Mouse (Mus musculus) MEL (cell line): ENCODE results near the gene Zfp771. TPM values are rescaled to one million over a fixed set of nuclear protein-coding genes. Genes with fewer than 3 reads are reported as not detected.

Source experiments
- DNase-seq: peaks from one replicate; pipeline ENCODE4 v3.0.0; 2011; ENCODE audit warnings: low read depth, low spot score
- H3K27ac ChIP-seq: 2 replicates; pipeline ENCODE4 v1.5.1; 2012; ENCODE audit warnings: low read depth, mild to moderate bottlenecking, control low read depth, low read length, moderate library complexity; ENCODE audit not compliant: control insufficient read depth
- H3K27me3 ChIP-seq, 2 experiments: fragments of 150-350 bp in 1 of 2; sonication (generic) in 1 of 2; 2 replicates each; pipeline ENCODE4 v1.6.1; 2012; ENCODE audit warnings: low read length in 2 of 2, mild to moderate bottlenecking in 2 of 2, improper control_type of control experiment in 1 of 2, moderate library complexity in 1 of 2; ENCODE audit not compliant: insufficient read depth in 2 of 2, control insufficient read depth in 1 of 2
- H3K36me3 ChIP-seq, 2 experiments: 2 replicates each; pipeline ENCODE4 v1.6.1; 2012 to 2014; ENCODE audit warnings: low read length in 2 of 2, improper control_type of control experiment in 1 of 2, inconsistent platforms in 1 of 2, mild to moderate bottlenecking in 1 of 2; ENCODE audit not compliant: insufficient read depth in 2 of 2, control insufficient read depth in 1 of 2
- H3K4me1 ChIP-seq, 2 experiments: fragments of 150-350 bp in 1 of 2; sonication (generic) in 1 of 2; 2 replicates each; pipeline ENCODE4 v1.6.1; 2012; ENCODE audit warnings: low read length in 2 of 2, improper control_type of control experiment in 1 of 2, mild to moderate bottlenecking in 1 of 2; ENCODE audit not compliant: insufficient read depth in 2 of 2, control insufficient read depth in 1 of 2
- H3K4me3 ChIP-seq, 2 experiments: fragments of 150-350 bp in 1 of 2; sonication (generic) in 1 of 2; 2 replicates each; pipeline ENCODE4 v1.5.1; 2012; ENCODE audit warnings: low read depth in 2 of 2, low read length in 2 of 2, mild to moderate bottlenecking in 2 of 2, moderate library complexity in 2 of 2, control low read depth in 1 of 2, improper control_type of control experiment in 1 of 2; ENCODE audit not compliant: control insufficient read depth in 1 of 2, insufficient read depth in 1 of 2
- H3K79me2 ChIP-seq: 2 replicates; pipeline ENCODE4 v1.6.1; 2012; ENCODE audit warnings: mild to moderate bottlenecking, low read length, moderate library complexity; ENCODE audit not compliant: control insufficient read depth, poor library complexity, insufficient read depth
- H3K9ac ChIP-seq: 2 replicates; pipeline ENCODE4 v1.6.1; 2012; ENCODE audit warnings: low read depth, mild to moderate bottlenecking, control low read depth, low read length, moderate library complexity; ENCODE audit not compliant: control insufficient read depth, poor library complexity, severe bottlenecking
- H3K9me3 ChIP-seq: fragments of 150-350 bp; sonication (generic); replicated peaks from 2 replicates; pipeline ENCODE4 v1.6.1; 2012; ENCODE audit warnings: mild to moderate bottlenecking, low read length, improper control_type of control experiment, moderate library complexity; ENCODE audit not compliant: insufficient read depth
- BHLHE40 ChIP-seq: IDR thresholded peaks from 2 replicates; pipeline ENCODE4 v1.6.1; 2012; ENCODE audit warnings: low read depth, mild to moderate bottlenecking, inconsistent platforms, low read length, improper control_type of control experiment, borderline replicate concordance
- CHD1 ChIP-seq: IDR thresholded peaks from 2 replicates; pipeline ENCODE4 v1.6.1; 2012; ENCODE audit warnings: low read depth, mild to moderate bottlenecking, inconsistent platforms, low read length, improper control_type of control experiment
- CHD2 ChIP-seq: IDR thresholded peaks from 2 replicates; pipeline ENCODE4 v1.6.1; 2011; ENCODE audit warnings: low read length, improper control_type of control experiment
- CTCF ChIP-seq, 3 experiments: IDR thresholded peaks in 2 of 3; conservative IDR thresholded peaks in 1 of 3; 2 replicates each; pipeline ENCODE4 v1.5.1; 2011 to 2012; ENCODE audit warnings: low read length in 3 of 3, low read depth in 2 of 3, mild to moderate bottlenecking in 2 of 3, improper control_type of control experiment in 1 of 3, inconsistent platforms in 1 of 3, mixed read lengths in 1 of 3, moderate library complexity in 1 of 3; ENCODE audit not compliant: control insufficient read depth in 1 of 3, insufficient read depth in 1 of 3, poor library complexity in 1 of 3, severe bottlenecking in 1 of 3
- E2F4 ChIP-seq: IDR thresholded peaks from 2 replicates; pipeline ENCODE4 v1.6.1; 2011; ENCODE audit warnings: low read depth, low read length, improper control_type of control experiment, borderline replicate concordance
- ELF1 ChIP-seq: IDR thresholded peaks from 2 replicates; pipeline ENCODE4 v1.6.1; 2014; ENCODE audit warnings: low read depth, mild to moderate bottlenecking, inconsistent platforms, low read length, improper control_type of control experiment, moderate library complexity
- EP300 ChIP-seq, 2 experiments: IDR thresholded peaks; 2 replicates each; pipeline ENCODE4 v1.6.1; 2011; ENCODE audit warnings: improper control_type of control experiment in 2 of 2, low read length in 2 of 2, low read depth in 1 of 2, mild to moderate bottlenecking in 1 of 2
- ETS1 ChIP-seq: IDR thresholded peaks from 2 replicates; pipeline ENCODE4 v1.6.1; 2012; ENCODE audit warnings: low read depth, mild to moderate bottlenecking, inconsistent platforms, low read length, improper control_type of control experiment, moderate library complexity
- GABPA ChIP-seq: IDR thresholded peaks from 2 replicates; pipeline ENCODE4 v1.6.1; 2012; ENCODE audit warnings: low read depth, mild to moderate bottlenecking, inconsistent platforms, low read length, improper control_type of control experiment, moderate library complexity
- GATA1 ChIP-seq: IDR thresholded peaks from 2 replicates; pipeline ENCODE4 v1.6.1; 2011; ENCODE audit warnings: low read depth, low read length, improper control_type of control experiment
- JUND ChIP-seq: IDR thresholded peaks from 2 replicates; pipeline ENCODE4 v1.6.1; 2011; ENCODE audit warnings: low read depth, mild to moderate bottlenecking, improper control_type of control experiment, low read length
- KAT2A ChIP-seq: conservative IDR thresholded peaks from 2 replicates; pipeline ENCODE4 v1.6.1; 2012; ENCODE audit warnings: low read depth, low read length, improper control_type of control experiment, inconsistent platforms
- MAFK ChIP-seq: IDR thresholded peaks from 2 replicates; pipeline ENCODE4 v1.6.1; 2011; ENCODE audit warnings: low read depth, mild to moderate bottlenecking, low read length, improper control_type of control experiment, borderline replicate concordance
- MAX ChIP-seq: IDR thresholded peaks from 2 replicates; pipeline ENCODE4 v1.6.1; 2011; ENCODE audit warnings: low read length, improper control_type of control experiment
- MAZ ChIP-seq: IDR thresholded peaks from 2 replicates; pipeline ENCODE4 v1.6.1; 2012; ENCODE audit warnings: low read depth, mild to moderate bottlenecking, inconsistent platforms, low read length, improper control_type of control experiment
- MEF2A ChIP-seq: IDR thresholded peaks from 2 replicates; pipeline ENCODE4 v1.6.1; 2014; ENCODE audit warnings: low read depth, mild to moderate bottlenecking, inconsistent platforms, low read length, improper control_type of control experiment; ENCODE audit not compliant: poor library complexity, insufficient replicate concordance, severe bottlenecking; ENCODE audit errors: extremely low read depth
- MXI1 ChIP-seq: IDR thresholded peaks from 2 replicates; pipeline ENCODE4 v1.6.1; 2011; ENCODE audit warnings: mild to moderate bottlenecking, low read depth, low read length, improper control_type of control experiment
- MYB ChIP-seq: IDR thresholded peaks from 2 replicates; pipeline ENCODE4 v1.6.1; 2011; ENCODE audit warnings: mild to moderate bottlenecking, low read depth, low read length, improper control_type of control experiment
- MYC ChIP-seq: IDR thresholded peaks from 2 replicates; pipeline ENCODE4 v1.6.1; 2011; ENCODE audit warnings: low read depth, mild to moderate bottlenecking, low read length, improper control_type of control experiment, moderate library complexity
- NELFE ChIP-seq: IDR thresholded peaks from 2 replicates; pipeline ENCODE4 v1.6.1; 2011; ENCODE audit warnings: low read depth, low read length, improper control_type of control experiment
- NRF1 ChIP-seq: IDR thresholded peaks from 2 replicates; pipeline ENCODE4 v1.6.1; 2014; ENCODE audit warnings: low read depth, mild to moderate bottlenecking, inconsistent platforms, low read length, improper control_type of control experiment, moderate library complexity; ENCODE audit not compliant: poor library complexity, insufficient read depth, severe bottlenecking
- POLR2A ChIP-seq, 2 experiments: IDR thresholded peaks; 2 replicates each; pipeline ENCODE4 v1.6.1; 2011 to 2012; ENCODE audit warnings: low read length in 2 of 2, mild to moderate bottlenecking in 2 of 2, control low read depth in 1 of 2, improper control_type of control experiment in 1 of 2, low read depth in 1 of 2, moderate library complexity in 1 of 2; ENCODE audit not compliant: control insufficient read depth in 1 of 2, insufficient read depth in 1 of 2, poor library complexity in 1 of 2
- POLR2AphosphoS2 ChIP-seq: IDR thresholded peaks from 2 replicates; pipeline ENCODE4 v1.6.1; 2011; ENCODE audit warnings: low read length, improper control_type of control experiment
- POLR2AphosphoS5 ChIP-seq: IDR thresholded peaks from 2 replicates; pipeline ENCODE4 v1.6.1; 2012; ENCODE audit warnings: low read depth, borderline replicate concordance, mild to moderate bottlenecking, inconsistent platforms, low read length, moderate library complexity, mixed read lengths
- RAD21 ChIP-seq: IDR thresholded peaks from 2 replicates; pipeline ENCODE4 v1.6.1; 2011; ENCODE audit warnings: mild to moderate bottlenecking, low read depth, low read length, improper control_type of control experiment
- RCOR1 ChIP-seq: IDR thresholded peaks from 2 replicates; pipeline ENCODE4 v1.6.1; 2012; ENCODE audit warnings: low read depth, mild to moderate bottlenecking, inconsistent platforms, low read length, improper control_type of control experiment
- SIN3A ChIP-seq: IDR thresholded peaks from 2 replicates; pipeline ENCODE4 v1.6.1; 2012; ENCODE audit warnings: low read length, improper control_type of control experiment, inconsistent platforms
- SMC3 ChIP-seq: IDR thresholded peaks from 2 replicates; pipeline ENCODE4 v1.6.1; 2011; ENCODE audit warnings: low read depth, low read length, improper control_type of control experiment
- TAL1 ChIP-seq: IDR thresholded peaks from 2 replicates; pipeline ENCODE4 v1.6.1; 2012; ENCODE audit warnings: mild to moderate bottlenecking, inconsistent platforms, low read length, moderate library complexity, mixed read lengths
- TBP ChIP-seq: IDR thresholded peaks from 2 replicates; pipeline ENCODE4 v1.8.0; 2011; ENCODE audit warnings: low read depth, low read length, improper control_type of control experiment
- TCF12 ChIP-seq: IDR thresholded peaks from 2 replicates; pipeline ENCODE4 v1.6.1; 2014; ENCODE audit warnings: low read depth, mild to moderate bottlenecking, inconsistent platforms, low read length, improper control_type of control experiment, moderate library complexity
- UBTF ChIP-seq: IDR thresholded peaks from 2 replicates; pipeline ENCODE4 v1.6.1; 2012; ENCODE audit warnings: low read depth, mild to moderate bottlenecking, inconsistent platforms, low read length, improper control_type of control experiment, moderate library complexity, borderline replicate concordance; ENCODE audit not compliant: insufficient read depth
- USF1 ChIP-seq: IDR thresholded peaks from 2 replicates; pipeline ENCODE4 v1.6.1; 2014; ENCODE audit warnings: low read depth, mild to moderate bottlenecking, inconsistent platforms, low read length, improper control_type of control experiment, moderate library complexity
- ZKSCAN1 ChIP-seq: IDR thresholded peaks from 2 replicates; pipeline ENCODE4 v1.6.1; 2012; ENCODE audit warnings: low read depth, mild to moderate bottlenecking, inconsistent platforms, low read length, improper control_type of control experiment, moderate library complexity
- ZMIZ1 ChIP-seq: IDR thresholded peaks from 2 replicates; pipeline ENCODE4 v1.6.1; 2012; ENCODE audit warnings: low read depth, mild to moderate bottlenecking, inconsistent platforms, low read length, improper control_type of control experiment, moderate library complexity
- ZNF384 ChIP-seq: IDR thresholded peaks from 2 replicates; pipeline ENCODE4 v1.6.1; 2012; ENCODE audit warnings: low read depth, mild to moderate bottlenecking, inconsistent platforms, low read length, improper control_type of control experiment
- polyA plus RNA-seq, 2 experiments: library from polyadenylated mRNA; stranded (reverse) in 1 of 2; unstranded in 1 of 2; fragments of >175 nt in 1 of 2; fragments of >200 nt in 1 of 2; gene quantifications; 2 replicates each; pipeline versions ENCODE4 v1.2.1 to v1.2.4; 2012; ENCODE audit warnings: low replicate concordance in 2 of 2, low read depth in 1 of 2; ENCODE audit not compliant: insufficient read length in 2 of 2, insufficient read depth in 1 of 2, missing spikeins in 1 of 2
- total RNA-seq: library from RNA; depleted of rRNA; stranded (reverse); fragments of 300-350 nt; gene quantifications from 2 replicates; pipeline ENCODE4 v1.2.3, GENCODE M21; 2012

Gene Zfp771
- total and polyA plus RNA-seq, 3 experiments = 33.4 to 58.3 TPM; not detected in 1

GRCm38 (mm10) chr7:127232622-127233367 lies 11.3 kb upstream of the Zfp771 start, which contains the start of the genes Zfp553 and Sept1:
TSS of gene Zfp553 (plus strand) at chr7:127233061.
TSS of gene Sept1 (minus strand) at chr7:127233130.
- DNase-seq = peak; percentile 88
- H3K27me3 ChIP-seq = no peaks in the 10 kb centered on the region
- peak within 1 kb of the TSS; percentile 80 to 83 for H3K4me3 ChIP-seq
- H3K79me2 ChIP-seq = peaks cover 37% of the 10 kb centered on the region
- H3K27ac ChIP-seq = peak within 1 kb of the TSS; percentile 74
- peaks cover 2 to 20% of the 10 kb centered on the region in 2 experiments; a peak in 3 of 4 replicates for H3K4me1 ChIP-seq
- H3K9ac ChIP-seq = peak within 1 kb of the TSS; percentile 94
- H3K9me3 ChIP-seq = no peaks in the 10 kb centered on the region
- H3K36me3 ChIP-seq = peaks cover 0 to 14% of the 10 kb centered on the region in 2 experiments; a peak in 3 of 4 replicates
- TF ChIP-seq TCF12 = peak; percentile 50; the same call in 1 of the 2 replicates
- no peak for TF ChIP-seq JUND
- TF ChIP-seq CHD2 = no peak
- no peak for TF ChIP-seq MEF2A
- peak; percentile 36; the same call in 1 of the 2 replicates for TF ChIP-seq BHLHE40
- TF ChIP-seq RCOR1 = no peak
- TF ChIP-seq SMC3 = no peak
- TF ChIP-seq POLR2AphosphoS5 = no peak
- no peak for TF ChIP-seq ETS1
- TF ChIP-seq E2F4 = no peak
- peak; percentile 81 for TF ChIP-seq ELF1
- no peak for TF ChIP-seq MYB
- peak; percentile 15; the same call in 1 of the 2 replicates for TF ChIP-seq SIN3A
- TF ChIP-seq NELFE = peak; percentile 58; the same call in 1 of the 2 replicates
- TF ChIP-seq MYC = no peak
- TF ChIP-seq ZNF384 = no peak
- TF ChIP-seq GATA1 = no peak; the same call in none of the 2 replicates
- TF ChIP-seq CHD1 = no peak
- peak; percentile 38; the same call in 1 of the 2 replicates for TF ChIP-seq UBTF
- 0 out of 2 replicates have a peak, but pooled peaks have one; percentile 25 for TF ChIP-seq ZMIZ1
- TF ChIP-seq TBP = peak; percentile 67
- no peak; a peak in 1 of 4 replicates for TF ChIP-seq EP300 (IDR thresholded peaks at IDR 0.05; ENCODE audit: low read depth in 1 of 2, low read length in 2 of 2)
- TF ChIP-seq POLR2AphosphoS2 = no peak; the same call in 1 of the 2 replicates
- no peak for TF ChIP-seq USF1
- no peak; the same call in 1 of the 2 replicates for TF ChIP-seq KAT2A
- no peak for TF ChIP-seq NRF1
- no peak for TF ChIP-seq CTCF (IDR thresholded peaks at IDR 0.05 in 2 of 3, conservative IDR thresholded peaks at IDR 0.05 in 1 of 3; ENCODE audit: control insufficient read depth in 1 of 3, insufficient read depth in 1 of 3, low read depth in 2 of 3, low read length in 3 of 3, poor library complexity in 1 of 3, severe bottlenecking in 1 of 3)
- no peak for TF ChIP-seq ZKSCAN1
- TF ChIP-seq MAFK = no peak
- no peak for TF ChIP-seq GABPA
- peak; percentile 32 for TF ChIP-seq MAX
- no peak for TF ChIP-seq RAD21
- TF ChIP-seq MAZ = peak; percentile 41; the same call in 1 of the 2 replicates
- peak; percentile 67; the same call in 1 of the 2 replicates for TF ChIP-seq MXI1
- TF ChIP-seq POLR2A (IDR thresholded peaks at IDR 0.05; ENCODE audit: control insufficient read depth in 1 of 2, insufficient read depth in 1 of 2, low read depth in 1 of 2, low read length in 2 of 2, poor library complexity in 1 of 2) = peak; percentile 51 to 85
- TF ChIP-seq TAL1 = no peak
